8 mouse cellular contexts compared by ENCODE assay signal in genomic region chr10:82622671-82623552, GRCm38 (mm10). TPM values are rescaled to one million over a fixed set of nuclear protein-coding genes. Genes with fewer than 3 reads are reported as not detected.
A peak's percentile ranks its signal among the peaks of the same experiment; 100 is the strongest.
DNase-seq lines count a peak whose midpoint lies in the region; ATAC-seq and TF ChIP-seq lines count a peak whose summit lies in the region.

Gene 1190007I07Rik, minus strand, starts transcription at chr10:82623228.

- under 1% methylated on average over 59 of the region's 61 CpGs for WGBS in forebrain, embryonic 15.5 days
- under 1% methylated on average over 60 of the region's 61 CpGs for WGBS in lung, adult 2 months

- no peaks in the 10 kb centered on the region; the same call in 1 of the 2 replicates for H3K36me3 ChIP-seq in ES-E14 (ENCODE audit: control insufficient read depth, insufficient read depth, low read length, poor library complexity, severe bottlenecking)
- H3K36me3 ChIP-seq in forebrain, embryonic 15.5 days, result 0 out of 2 replicates have a peak, but pooled peaks cover 3% of the 10 kb centered on the region

- no peaks in the 10 kb centered on the region for H3K9me3 ChIP-seq in ES-E14 (ENCODE audit: control insufficient read depth, insufficient read depth, low read depth, low read length)
- H3K9me3 ChIP-seq in forebrain, embryonic 15.5 days, result no peaks in the 10 kb centered on the region

- peak; percentile 91 for ATAC-seq in forebrain, embryonic 15.5 days (replicated peaks)
- ATAC-seq in neutrophil, adult 5-6 weeks (ENCODE audit: extremely low read depth, insufficient number of reproducible peaks, low FRiP score, poor library complexity, severe bottlenecking), result peak; percentile 85

- peak within 1 kb of the TSS; percentile 91 for H3K27ac ChIP-seq in ES-E14 (ENCODE audit: insufficient read depth, low read depth, low read length, poor library complexity, severe bottlenecking)
- H3K27ac ChIP-seq in forebrain, embryonic 15.5 days (replicated peaks), result peak within 1 kb of the TSS; percentile 90

- no peak for TF ChIP-seq CTCF in lung, adult 2 months (IDR thresholded peaks at IDR 0.05; ENCODE audit: insufficient read depth, low read length)

- peak within 1 kb of the TSS; percentile 74 to 99 for H3K4me3 ChIP-seq in ES-E14 (ENCODE audit: insufficient read depth in 1 of 2, low read depth in 1 of 2, low read length in 2 of 2, poor library complexity in 1 of 2, severe bottlenecking in 1 of 2)
- H3K4me3 ChIP-seq in forebrain, embryonic 15.5 days, result peak within 1 kb of the TSS; percentile 75
- H3K4me3 ChIP-seq in lung, adult 2 months (replicated peaks; ENCODE audit: extremely low read depth, low read depth, low read length), result peak within 1 kb of the TSS; percentile 98

- no peaks in the 10 kb centered on the region for H3K27me3 ChIP-seq in forebrain, embryonic 15.5 days

- TF ChIP-seq POLR2A in lung, adult 2 months (IDR thresholded peaks at IDR 0.05; ENCODE audit: borderline replicate concordance, extremely low read depth, low read depth, low read length), result peak; percentile 58; the same call in 1 of the 2 replicates

- intact Hi-C loops in heart, postnatal 25 days (cut with DNase I), result loop anchor here (10.0 kb wide), 2 partner anchors 922 to 998 kb away; partner anchors contain the start of genes Ankrd24, Sirt6 and Washc4

- H3K4me1 ChIP-seq in ES-E14 (ENCODE audit: control insufficient read depth in 2 of 2, insufficient read depth in 2 of 2, low read length in 2 of 2, poor library complexity in 1 of 2), result peaks cover 4 to 5% of the 10 kb centered on the region in 2 experiments; a peak in 2 of 4 replicates
- H3K4me1 ChIP-seq in forebrain, embryonic 15.5 days, result peaks cover 12% of the 10 kb centered on the region
- peaks cover 2% of the 10 kb centered on the region; the same call in 1 of the 2 replicates for H3K4me1 ChIP-seq in lung, adult 2 months (ENCODE audit: control insufficient read depth, insufficient read depth, low read length)

- peak within 1 kb of the TSS; percentile 60 for H3K4me2 ChIP-seq in forebrain, embryonic 15.5 days (replicated peaks)

- peak within 1 kb of the TSS; percentile 98 for H3K9ac ChIP-seq in ES-E14 (ENCODE audit: insufficient read depth, low read depth, low read length, poor library complexity, severe bottlenecking)
- H3K9ac ChIP-seq in forebrain, embryonic 15.5 days (replicated peaks), result peak within 1 kb of the TSS; percentile 79

- peak; percentile 92 for DNase-seq in ES-E14 (ENCODE audit: low read depth, low spot score)
- peak; percentile 91 for DNase-seq in cerebellum, adult 11-12 months
- peak; percentile 63 for DNase-seq in heart, postnatal 25 days (ENCODE audit: low spot score)
- peak; percentile 62 to 88 for DNase-seq in layer of hippocampus, adult 18-20 months (ENCODE audit: low spot score in 2 of 2)
- peak; percentile 82 for DNase-seq in lung, adult 2 months
- DNase-seq in thymus, adult 18-20 months, result peak; percentile 65 to 78

- in situ Hi-C loops in ES-E14 (cut with MboI; ENCODE audit: low sequenced_read_pairs in 2 of 2, unreplicated experiment in 2 of 2), result no loop called here

TF ChIP-seq in ES-E14, 5 proteins besides CTCF, POLR2A, EP300 and RAD21:
- TF ChIP-seq ZC3H11A (IDR thresholded peaks at IDR 0.05; ENCODE audit: borderline replicate concordance, low read depth, low read length) (no peak), ZNF384 (IDR thresholded peaks at IDR 0.05; ENCODE audit: low read depth, low read length) (no peak), HCFC1 (IDR thresholded peaks at IDR 0.05; ENCODE audit: borderline replicate concordance, insufficient read depth, low read length) (no peak), CHD2 (IDR thresholded peaks at IDR 0.05; ENCODE audit: low read depth, low read length) (no peak), MAFK (IDR thresholded peaks at IDR 0.05; ENCODE audit: insufficient read depth, low read depth, low read length) (no peak)

RNA-seq across cellular contexts. Expression of gene 1190007I07Rik, which starts in this region (rescaled TPM):
- 21.1 and 27.0 TPM in 2 replicates for total RNA-seq in ES-E14 (2012; rRNA removed)
- polyA plus RNA-seq in forebrain, embryonic 15.5 days (2015; fragmentation: Nextera tagmentation; extraction: Ambion mirVana), result 34.1 and 34.2 TPM in 2 replicates
- 10 to 100 TPM; 29.3 to 31.4 TPM for total RNA-seq in heart, postnatal 25 days (2021)
- total RNA-seq in layer of hippocampus, adult 18-20 months (2021), result 10 to 100 TPM; 17.8 to 20.7 TPM
- polyA plus RNA-seq in lung, adult 2 months (2012; rRNA removed), result 22.3 and 37.2 TPM in 2 replicates
- total RNA-seq in neutrophil, adult 5-6 weeks (2017), result 12.8 and 26.3 TPM in 2 replicates

Comparison
In these comparisons a context has a peak if more than half of its experiments do, and no peak if none do; other contexts are left out.
1. Peak in every context shown above with its lines: DNase-seq, ATAC-seq, H3K4me3 ChIP-seq and H3K27ac ChIP-seq.